Mouse (Mus musculus) lung, postnatal 0 days (tissue): ENCODE measurements at regions not wholly inside any gene's neighbourhood (a gene's known extent, or its start where the extent isn't known, plus 50 kb on each side); places are given as distances from the start of the nearest gene placed in this dataset.

Experiments
- CTCF ChIP-seq: IDR thresholded peaks from 2 replicates; pipeline ENCODE4 v1.5.1; 2016; ENCODE audit warnings: antibody characterized with exemption, mild to moderate bottlenecking
- EP300 ChIP-seq: IDR thresholded peaks from 2 replicates; pipeline ENCODE4 v1.6.1; 2016; ENCODE audit warnings: antibody characterized with exemption, mild to moderate bottlenecking, control low read depth

DNA sequence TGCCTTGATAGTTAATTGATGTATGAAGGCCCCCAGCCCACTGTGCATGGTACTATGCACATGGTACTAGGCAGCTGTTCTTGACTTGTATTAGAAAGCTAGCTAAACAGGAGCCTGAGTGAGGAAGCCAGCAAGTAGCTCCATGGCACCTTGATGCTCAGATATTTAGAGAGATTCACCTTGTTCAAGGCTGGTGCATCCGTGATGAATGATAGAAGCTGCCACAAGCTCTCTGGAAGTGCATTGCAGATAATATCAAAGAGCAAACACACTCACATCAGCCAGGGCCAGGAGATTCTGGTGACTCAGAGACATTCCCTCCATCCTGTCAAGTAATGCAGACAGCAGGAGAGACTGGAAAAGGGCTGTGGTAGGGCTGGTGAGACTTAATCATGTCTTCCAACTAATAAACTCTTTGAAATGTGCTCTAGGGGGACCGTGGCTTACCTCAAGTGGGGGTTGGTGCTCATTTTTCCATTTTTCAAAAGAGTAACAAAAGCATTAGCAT lies 166.1 kb downstream of the Qdpr start:
- TF ChIP-seq CTCF (no peak), EP300 (no peak)
